Mouse (Mus musculus): ENCODE results near the gene Hist1h2bg. TPM values are rescaled to one million over a fixed set of nuclear protein-coding genes. Genes with fewer than 3 reads are reported as not detected.
"Not testable (repeated sequence)": the region's sequence is repeated elsewhere in the genome, so short reads cannot be mapped to it uniquely, and the experiment has no call there.

Gene Hist1h2bg
- polyA plus RNA-seq, 1 experiment from 2014 or later: 7.5 TPM

- H3K9me3 ChIP-seq; H3K36me3 ChIP-seq; H3K4me1 ChIP-seq (replicated peaks); H3K27me3 ChIP-seq; ATAC-seq: not testable (repeated sequence)
- WGBS: 2% methylated on average over 3 of the region's 3 CpGs
- H3K9ac ChIP-seq (replicated peaks): peak overlapping the region; percentile 65
- H3K4me2 ChIP-seq (replicated peaks): peak overlapping the region; percentile 72
- H3K4me3 ChIP-seq (replicated peaks): peak overlapping the region; percentile 49
- peak overlapping the region; percentile 82 for H3K27ac ChIP-seq
These were observed 28.8 kb upstream of the Hist1h2bg start for GRCm38 (mm10) chr13:23542225-23542980.

- H3K27ac ChIP-seq: peak within 1 kb of the TSS; percentile 83
- H3K9ac ChIP-seq (replicated peaks): peak within 1 kb of the TSS; percentile 65
- H3K9me3 ChIP-seq; H3K36me3 ChIP-seq; H3K27me3 ChIP-seq; H3K4me1 ChIP-seq (replicated peaks): not testable (repeated sequence)
- H3K4me2 ChIP-seq (replicated peaks): peak within 1 kb of the TSS; percentile 72
- ATAC-seq: peak; percentile 91
- peak within 1 kb of the TSS; percentile 50 for H3K4me3 ChIP-seq (replicated peaks)
- under 1% methylated on average over 37 of the region's 42 CpGs for WGBS
These were observed 28.1 kb upstream of the Hist1h2bg start, which contains the start of gene Hist1h2bh for GRCm38 (mm10) chr13:23542999-23543607. Gene Hist1h2bh, minus strand, starts transcription at chr13:23543392.

DNA sequence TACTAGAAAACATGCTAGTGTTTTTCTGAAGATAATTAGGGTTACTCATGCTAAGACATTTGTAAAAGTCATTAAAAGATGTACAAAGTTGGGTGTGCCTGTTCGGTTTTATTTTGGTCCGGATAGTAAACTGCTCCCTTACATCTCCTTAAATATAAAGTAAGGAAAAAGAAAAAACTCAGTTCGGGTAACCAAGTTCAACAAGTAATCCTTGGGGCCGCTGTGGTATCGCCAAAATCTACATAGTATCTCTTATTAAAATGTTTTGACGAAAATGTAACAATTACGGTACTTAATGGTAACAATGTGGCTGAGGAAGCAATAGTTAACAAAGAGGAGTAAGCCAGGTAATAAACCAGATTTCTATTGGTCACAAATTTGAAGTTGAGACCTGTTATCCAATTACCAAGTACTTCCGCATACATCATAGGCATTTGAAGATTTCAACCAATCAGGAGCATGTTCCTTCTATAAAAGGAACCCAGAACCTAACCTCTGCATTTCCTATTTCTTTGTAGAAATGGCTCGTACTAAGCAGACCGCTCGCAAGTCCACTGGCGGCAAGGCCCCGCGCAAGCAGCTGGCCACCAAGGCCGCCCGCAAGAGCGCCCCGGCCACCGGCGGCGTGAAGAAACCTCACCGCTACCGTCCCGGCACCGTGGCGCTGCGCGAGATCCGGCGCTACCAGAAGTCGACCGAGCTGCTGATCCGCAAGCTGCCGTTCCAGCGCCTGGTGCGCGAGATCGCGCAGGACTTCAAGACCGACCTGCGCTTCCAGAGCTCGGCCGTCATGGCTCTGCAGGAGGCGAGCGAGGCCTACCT is 27.0 kb upstream of the Hist1h2bg start, which contains the start of gene Hist1h3f:
TSS of gene Hist1h3f (plus strand) at position 88 of the 822 bp plus-strand sequence.
- Histone ChIP-seq H3K36me3 (no peaks in the 10 kb centered on the region), H3K4me3 (replicated peaks) (peak within 1 kb of the TSS; percentile 50), H3K27ac (peak within 1 kb of the TSS; percentile 93), H3K9ac (replicated peaks) (peak within 1 kb of the TSS; percentile 76), H3K4me2 (replicated peaks) (peak within 1 kb of the TSS; percentile 72), H3K27me3 (no peaks in the 10 kb centered on the region), H3K9me3 (no peaks in the 10 kb centered on the region), H3K4me1 (replicated peaks) (peaks cover 8% of the 10 kb centered on the region)
- under 1% methylated on average over 30 of the region's 45 CpGs for WGBS
- ATAC-seq: peak; percentile 96

DNA sequence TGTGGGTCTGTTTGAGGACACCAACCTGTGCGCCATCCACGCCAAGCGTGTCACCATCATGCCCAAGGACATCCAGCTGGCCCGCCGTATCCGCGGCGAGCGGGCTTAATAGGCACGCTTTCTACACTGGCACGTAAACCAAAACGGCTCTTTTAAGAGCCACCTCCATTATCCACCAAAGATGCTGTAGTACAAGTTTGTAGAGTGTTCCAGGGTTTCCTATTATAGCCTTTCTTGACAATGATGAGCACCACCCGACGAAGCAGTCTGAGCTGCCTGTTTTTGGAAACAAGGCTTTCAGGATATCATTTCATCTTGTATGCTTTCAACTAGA is 26.4 kb upstream of the Hist1h2bg start:
- H3K4me2 ChIP-seq (replicated peaks): peak overlapping the region; percentile 51
- WGBS: 0% methylated on average over 14 of the region's 14 CpGs
- not testable (repeated sequence) for H3K9me3 ChIP-seq; ATAC-seq; H3K27me3 ChIP-seq; H3K4me1 ChIP-seq (replicated peaks); H3K36me3 ChIP-seq
- peak overlapping the region; percentile 76; the same call in 1 of the 2 replicates for H3K9ac ChIP-seq (replicated peaks)
- H3K4me3 ChIP-seq (replicated peaks): peak overlapping the region; percentile 50
- H3K27ac ChIP-seq: peak overlapping the region; percentile 93

DNA sequence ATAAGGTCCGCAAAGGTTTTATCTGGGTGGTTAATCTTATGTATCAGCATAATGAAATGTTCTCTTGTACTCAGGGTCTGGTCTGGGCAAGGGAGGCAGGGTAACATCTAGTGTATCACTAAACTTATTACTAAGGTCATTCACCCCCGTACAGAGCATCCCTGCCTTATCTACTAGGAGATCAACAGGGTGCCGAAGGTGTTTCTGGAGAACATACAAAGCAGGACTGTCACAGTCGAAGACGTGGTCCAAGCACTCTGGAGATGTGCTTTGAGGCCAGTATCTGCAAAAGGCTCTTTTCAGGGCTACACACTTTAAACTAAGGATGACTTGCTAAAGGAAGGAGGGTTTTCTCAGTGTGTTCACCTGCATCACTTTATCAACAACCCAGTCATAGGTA is 24.5 kb upstream of the Hist1h2bg start:
- Histone ChIP-seq H3K4me3 (replicated peaks) (no peak overlapping the region), H3K4me1 (replicated peaks) (peaks cover 16% of the 10 kb centered on the region), H3K9me3 (no peaks in the 10 kb centered on the region), H3K27me3 (no peaks in the 10 kb centered on the region), H3K9ac (replicated peaks) (no peak overlapping the region), H3K4me2 (replicated peaks) (no peak overlapping the region), H3K27ac (no peak overlapping the region), H3K36me3 (no peaks in the 10 kb centered on the region)
- WGBS: 82% methylated on average over 5 of the region's 5 CpGs
- no peak for ATAC-seq

DNA sequence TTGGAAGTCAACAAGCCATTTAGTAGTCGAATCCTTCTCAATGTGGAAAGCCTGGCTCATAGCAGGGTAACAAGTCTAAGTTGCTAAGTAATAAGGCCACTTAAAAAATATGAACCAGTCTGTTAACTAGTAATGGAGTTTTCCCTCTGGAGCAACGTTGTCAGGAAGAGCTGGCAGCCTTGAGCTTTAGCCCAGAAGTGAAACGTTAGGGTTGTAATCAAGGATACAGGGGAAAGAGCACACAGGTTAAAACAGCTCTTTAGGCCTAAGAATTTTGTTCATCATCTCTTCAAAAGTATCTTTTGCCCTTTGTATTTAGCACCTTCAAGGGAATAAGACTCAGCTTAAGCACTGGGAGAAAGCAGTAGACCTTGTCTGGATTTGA is 20.4 kb upstream of the Hist1h2bg start:
- Histone ChIP-seq H3K27me3 (no peaks in the 10 kb centered on the region), H3K4me1 (replicated peaks) (peaks cover 30% of the 10 kb centered on the region), H3K9ac (replicated peaks) (peak overlapping the region; percentile 59), H3K4me3 (replicated peaks) (peak overlapping the region; percentile 47), H3K36me3 (no peaks in the 10 kb centered on the region), H3K9me3 (no peaks in the 10 kb centered on the region), H3K27ac (peak overlapping the region; percentile 90), H3K4me2 (replicated peaks) (peak overlapping the region; percentile 65)
- 5% methylated on average over 3 of the region's 3 CpGs for WGBS
- ATAC-seq: no peak

GRCm38 (mm10) chr13:23551146-23551834 is 19.9 kb upstream of the Hist1h2bg start, which contains the start of gene Hist1h4f:
Gene Hist1h4f, minus strand, starts transcription at chr13:23551648.
- H3K4me3 ChIP-seq (replicated peaks): peak within 1 kb of the TSS; percentile 47
- H3K4me2 ChIP-seq (replicated peaks): peak within 1 kb of the TSS; percentile 65
- ATAC-seq: peak; percentile 89
- H3K27me3 ChIP-seq, H3K36me3 ChIP-seq, H3K9me3 ChIP-seq: not testable (repeated sequence)
- peaks cover 31% of the 10 kb centered on the region for H3K4me1 ChIP-seq (replicated peaks)
- H3K9ac ChIP-seq (replicated peaks): peak within 1 kb of the TSS; percentile 59
- under 1% methylated on average over 47 of the region's 47 CpGs for WGBS
- peak within 1 kb of the TSS; percentile 90 for H3K27ac ChIP-seq

GRCm38 (mm10) chr13:23551931-23552914 is 19.0 kb upstream of the Hist1h2bg start:
- peak overlapping the region; percentile 47 for H3K4me3 ChIP-seq (replicated peaks)
- H3K4me1 ChIP-seq (replicated peaks): peaks cover 36% of the 10 kb centered on the region
- H3K27me3 ChIP-seq: no peaks in the 10 kb centered on the region
- H3K4me2 ChIP-seq (replicated peaks): peak overlapping the region; percentile 65
- 53% methylated on average over 8 of the region's 8 CpGs for WGBS
- H3K9me3 ChIP-seq: no peaks in the 10 kb centered on the region
- H3K9ac ChIP-seq (replicated peaks): peak overlapping the region; percentile 59; the same call in 1 of the 2 replicates
- H3K27ac ChIP-seq: peak overlapping the region; percentile 90
- no peak; the same call in 1 of the 2 replicates for ATAC-seq
- H3K36me3 ChIP-seq: no peaks in the 10 kb centered on the region

DNA sequence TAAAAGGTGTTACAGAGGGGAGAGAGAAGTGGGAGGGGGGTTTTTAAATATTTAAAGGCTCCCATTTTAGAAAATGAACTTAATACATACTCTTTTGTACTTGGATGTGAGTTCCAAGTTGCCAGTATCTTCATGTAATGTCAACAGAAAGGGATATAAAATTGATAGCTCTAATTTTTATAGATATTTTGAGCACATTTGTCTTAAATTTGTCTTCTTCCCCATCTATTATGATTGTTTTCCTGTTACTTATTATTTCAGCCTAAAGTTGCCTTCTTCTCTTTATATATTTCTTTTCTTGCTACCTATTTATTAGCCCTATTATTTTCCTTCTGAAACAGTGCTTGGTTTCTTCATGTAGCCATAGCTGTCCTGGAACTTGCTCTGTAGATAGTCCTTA is 18.2 kb upstream of the Hist1h2bg start, which contains the start of gene Hist1h1d:
TSS of gene Hist1h1d (plus strand) at position 301 of the 400 bp plus-strand sequence.
- Histone ChIP-seq H3K4me3 (replicated peaks) (no peak within 1 kb of the TSS), H3K4me1 (replicated peaks) (peaks cover 36% of the 10 kb centered on the region), H3K9ac (replicated peaks) (no peak within 1 kb of the TSS), H3K27ac (peak within 1 kb of the TSS; percentile 91), H3K4me2 (replicated peaks) (0 out of 2 replicates have a peak within 1 kb of the TSS, but pooled peaks have one; percentile 65), H3K27me3 (no peaks in the 10 kb centered on the region), H3K36me3 (no peaks in the 10 kb centered on the region), H3K9me3 (no peaks in the 10 kb centered on the region)
- no peak for ATAC-seq

DNA sequence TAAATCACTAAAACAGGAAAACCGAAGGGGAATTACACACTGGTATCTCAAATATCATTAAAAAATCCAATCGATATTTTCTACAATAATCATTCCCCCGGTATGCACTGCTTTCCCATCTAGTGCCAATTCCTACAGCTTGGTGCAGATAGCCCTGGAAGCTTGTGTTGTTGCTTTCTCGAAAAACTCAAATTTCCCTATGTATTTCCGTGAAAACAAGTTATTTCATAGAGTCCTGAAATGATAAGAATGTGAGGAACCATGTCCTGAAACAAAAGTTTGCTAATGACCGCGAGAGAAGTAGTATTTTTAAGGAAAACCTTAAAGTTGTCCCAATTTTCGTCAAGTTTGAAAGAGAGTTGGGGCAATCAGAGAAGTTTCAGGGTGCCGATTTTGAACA is 16.8 kb upstream of the Hist1h2bg start:
- Histone ChIP-seq H3K27ac (peak overlapping the region; percentile 91), H3K9me3 (no peaks in the 10 kb centered on the region), H3K4me2 (replicated peaks) (peak overlapping the region; percentile 100)

More for the DNA sequence above, 16.8 kb upstream of the Hist1h2bg start:
- H3K4me3 ChIP-seq (replicated peaks): peak overlapping the region; percentile 55
- WGBS: 25% methylated on average over 9 of the region's 9 CpGs
- H3K4me1 ChIP-seq (replicated peaks): peaks cover 36% of the 10 kb centered on the region
- H3K9ac ChIP-seq (replicated peaks): peak overlapping the region; percentile 78
- no peak for ATAC-seq
- H3K27me3 ChIP-seq: no peaks in the 10 kb centered on the region
- no peaks in the 10 kb centered on the region for H3K36me3 ChIP-seq
